Mouse (Mus musculus) midbrain, embryonic 16.5 days (tissue): ENCODE measurements around the gene Dll3. TPM values are rescaled to one million over a fixed set of nuclear protein-coding genes. Genes with fewer than 3 reads are reported as not detected.

Source experiments
- ATAC-seq: fragments of 200-750 bp; cut with Nextera tagmentation; 2 replicates; pipeline ENCODE4 v1.8.0; 2017; ENCODE audit warnings: moderate TSS enrichment
- H3K27ac ChIP-seq: fragments of 300-500 bp; sonication (generic); 2 replicates; pipeline ENCODE4 v1.5.1; 2014; ENCODE audit warnings: mild to moderate bottlenecking, low read length, mixed read lengths
- H3K27me3 ChIP-seq: fragments of 300-500 bp; sonication (generic); 2 replicates; pipeline ENCODE4 v1.6.1; 2014; ENCODE audit warnings: low read depth, low read length, mixed read lengths; ENCODE audit not compliant: control insufficient read depth, insufficient read depth
- H3K36me3 ChIP-seq: fragments of 300-500 bp; sonication (generic); 2 replicates; pipeline ENCODE4 v1.6.1; 2014; ENCODE audit warnings: mild to moderate bottlenecking, low read length, moderate library complexity, mixed read lengths; ENCODE audit not compliant: control insufficient read depth, insufficient read depth
- H3K4me1 ChIP-seq: fragments of 300-500 bp; sonication (generic); 2 replicates; pipeline ENCODE4 v1.6.1; 2014; ENCODE audit warnings: mild to moderate bottlenecking, low read length, mixed read lengths; ENCODE audit not compliant: control insufficient read depth, insufficient read depth
- H3K4me2 ChIP-seq: fragments of 300-500 bp; sonication (generic); 2 replicates; pipeline ENCODE4 v1.6.1; 2014; ENCODE audit warnings: mild to moderate bottlenecking, low read length, mixed read lengths
- H3K4me3 ChIP-seq: fragments of 300-500 bp; sonication (generic); 2 replicates; pipeline ENCODE4 v1.5.1; 2014; ENCODE audit warnings: low read depth, mild to moderate bottlenecking, low read length, moderate library complexity, mixed read lengths
- H3K9ac ChIP-seq: fragments of 300-500 bp; sonication (generic); 2 replicates; pipeline ENCODE4 v1.6.1; 2014; ENCODE audit warnings: low read depth, low read length, mixed read lengths
- H3K9me3 ChIP-seq: fragments of 300-500 bp; sonication (generic); replicated peaks from 2 replicates; pipeline ENCODE4 v1.6.1; 2014; ENCODE audit warnings: mild to moderate bottlenecking, low read length, mixed read lengths; ENCODE audit not compliant: control insufficient read depth, poor library complexity, severe bottlenecking
- WGBS: fragments of 180-500 bp; shearing (Covaris S2); extraction: QIAGEN DNeasy Blood & Tissue Kit; methylation state at CpG from one replicate; pipeline ENCODE4 v1.1.7; 2014; 5-methylcytosine and 5-hydroxymethylcytosine counted together
- polyA plus RNA-seq: library from polyadenylated mRNA; unstranded; fragments of >200 nt; fragmentation: Nextera tagmentation; extraction: Ambion mirVana; gene quantifications from 2 replicates; pipeline ENCODE4 v1.2.1, GENCODE M21; 2015

Gene Dll3
- polyA plus RNA-seq: 16.3 and 16.5 TPM in 2 replicates

DNA sequence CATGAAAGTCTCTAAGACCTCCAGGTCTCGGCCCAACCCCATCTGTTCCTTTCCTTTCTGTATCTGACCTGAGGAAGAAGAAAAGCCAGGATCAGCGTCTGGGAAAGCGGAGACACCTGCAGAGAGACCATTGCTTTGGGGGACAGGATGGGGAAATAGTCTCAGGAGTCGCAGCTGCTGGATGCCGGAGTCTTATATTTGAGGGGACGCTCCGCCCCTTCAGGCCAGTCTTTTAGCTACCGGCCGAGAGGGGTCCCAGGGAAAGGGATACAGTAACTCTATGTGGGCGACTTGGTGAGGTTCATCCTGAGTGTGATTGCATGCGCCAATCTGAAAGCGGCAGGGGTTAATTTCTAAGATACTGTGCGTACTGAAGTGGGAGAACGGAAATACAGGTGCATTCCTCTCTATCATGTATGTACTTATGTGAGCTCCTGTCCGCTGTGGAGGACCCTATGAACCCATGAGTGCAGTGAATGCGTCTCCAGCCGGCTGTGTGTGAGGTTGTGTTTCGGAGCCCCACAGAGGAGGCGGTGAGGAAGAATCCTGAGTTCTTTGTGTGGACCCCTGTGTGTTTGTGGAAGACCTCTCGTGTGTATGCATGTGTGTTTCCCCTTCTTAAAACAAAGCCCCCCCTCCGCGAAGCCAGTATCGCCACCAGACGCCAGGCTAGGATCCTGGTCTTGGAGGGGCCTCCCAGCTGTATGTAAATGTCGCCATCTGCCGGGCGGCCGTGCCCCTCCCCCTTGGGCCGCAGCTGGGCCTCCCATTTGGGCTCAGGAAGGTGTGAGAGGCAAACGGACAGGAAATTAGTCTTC is at the start of gene Dll3:
TSS of gene Dll3 (minus strand) at position 623 of the 818 bp plus-strand sequence.
- H3K27ac ChIP-seq: peak within 1 kb of the TSS; percentile 61
- peak within 1 kb of the TSS; percentile 46 for H3K4me3 ChIP-seq
- H3K9ac ChIP-seq: peak within 1 kb of the TSS; percentile 72
- H3K4me2 ChIP-seq: peak within 1 kb of the TSS; percentile 76
- 1% methylated on average over 30 of the region's 30 CpGs for WGBS
- peaks cover 23% of the 10 kb centered on the region for H3K4me1 ChIP-seq
- no peaks in the 10 kb centered on the region for H3K9me3 ChIP-seq
- peak; percentile 63 for ATAC-seq
- peaks cover 3% of the 10 kb centered on the region for H3K27me3 ChIP-seq
- H3K36me3 ChIP-seq: peaks cover 16% of the 10 kb centered on the region

DNA sequence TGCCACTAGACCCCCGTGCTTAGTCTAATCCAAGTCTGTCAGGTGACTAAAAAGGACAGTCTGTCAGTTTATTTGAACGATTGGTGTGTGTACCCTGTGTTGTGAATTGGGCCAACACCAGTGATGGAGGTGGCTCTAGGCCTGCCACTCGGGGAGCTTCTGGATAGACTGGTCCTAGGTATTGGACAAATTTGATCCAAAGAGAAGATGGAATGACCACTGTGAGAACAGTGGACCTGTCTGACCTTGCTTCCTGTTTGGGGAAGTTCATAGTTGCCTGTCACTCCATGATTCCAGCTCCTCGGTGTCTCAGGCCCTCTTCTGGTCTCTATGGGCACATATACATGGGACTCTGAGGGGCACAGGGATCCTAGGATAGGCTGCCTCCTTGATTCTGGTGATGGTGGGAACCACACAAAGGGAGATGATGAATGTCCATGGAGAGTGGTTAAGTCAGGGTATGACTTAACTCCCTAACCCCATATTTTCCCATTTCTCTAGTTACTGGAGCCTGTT is 49.7 kb upstream of the Dll3 start:
- Histone ChIP-seq H3K4me2 (peak overlapping the region; percentile 96), H3K36me3 (peaks cover 6% of the 10 kb centered on the region; the same call in 1 of the 2 replicates), H3K9ac (peak overlapping the region; percentile 95), H3K27me3 (no peaks in the 10 kb centered on the region), H3K4me3 (peak overlapping the region; percentile 85), H3K9me3 (no peaks in the 10 kb centered on the region), H3K27ac (no peak overlapping the region), H3K4me1 (peaks cover 18% of the 10 kb centered on the region)
- 53% methylated on average over 4 of the region's 4 CpGs for WGBS
- ATAC-seq: no peak

DNA sequence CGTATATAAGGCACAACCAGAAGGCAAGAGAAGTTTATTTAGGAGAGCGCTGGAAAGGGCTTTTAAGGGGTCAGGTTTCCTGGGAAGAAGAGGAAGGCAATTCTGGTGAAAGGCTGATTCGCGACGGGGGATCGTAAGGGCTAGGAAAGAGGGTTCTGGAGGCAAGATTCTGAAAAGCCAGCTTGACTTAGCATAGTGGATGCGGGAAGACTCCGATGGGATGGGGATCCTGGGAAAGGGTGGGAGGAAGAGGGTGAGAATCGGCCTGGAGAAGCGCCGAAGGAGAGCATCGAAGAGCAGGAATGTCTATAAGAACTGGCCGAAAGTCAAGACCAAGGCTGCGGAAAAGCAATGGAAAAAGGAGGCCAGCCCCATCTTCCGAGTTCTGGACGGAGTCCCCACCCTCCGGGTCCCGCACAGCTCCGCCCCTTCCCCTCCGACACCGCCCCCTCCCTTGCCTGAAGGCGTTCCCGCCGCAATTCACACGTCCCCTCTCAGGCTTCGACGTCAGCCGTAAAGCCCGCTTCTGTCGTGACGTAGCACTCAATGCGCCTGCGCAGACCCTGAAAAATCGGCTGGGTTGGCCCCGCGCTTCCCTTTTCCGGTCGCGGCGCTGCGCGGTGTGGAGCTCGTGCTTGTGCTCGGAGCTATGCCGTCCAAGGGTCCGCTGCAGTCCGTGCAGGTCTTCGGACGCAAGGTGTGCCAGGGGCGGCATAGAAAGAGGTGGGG is 48.3 kb upstream of the Dll3 start, which contains the start of gene Rps16:
TSS of gene Rps16 (plus strand) at position 498 of the 729 bp plus-strand sequence.
- WGBS: under 1% methylated on average over 46 of the region's 50 CpGs
- peak within 1 kb of the TSS; percentile 96 for H3K4me2 ChIP-seq

GRCm38 (mm10) chr7:28348601-28349000 is 46.6 kb upstream of the Dll3 start:
- H3K36me3 ChIP-seq: 0 out of 2 replicates have a peak, but pooled peaks cover under 1% of the 10 kb centered on the region
- H3K4me2 ChIP-seq: no peak overlapping the region
- no peak for ATAC-seq
- no peak overlapping the region for H3K9ac ChIP-seq
- no peak overlapping the region for H3K27ac ChIP-seq
- no peaks in the 10 kb centered on the region for H3K27me3 ChIP-seq
- H3K9me3 ChIP-seq: no peaks in the 10 kb centered on the region
- no peak overlapping the region for H3K4me3 ChIP-seq
- 84% methylated on average over 7 of the region's 7 CpGs for WGBS
- H3K4me1 ChIP-seq: peaks cover 18% of the 10 kb centered on the region

More for the DNA sequence above, 48.3 kb upstream of the Dll3 start, which contains the start of gene Rps16:
- H3K36me3 ChIP-seq: peaks cover 6% of the 10 kb centered on the region; the same call in 1 of the 2 replicates
- H3K4me1 ChIP-seq: peaks cover 18% of the 10 kb centered on the region
- peak within 1 kb of the TSS; percentile 85 for H3K4me3 ChIP-seq
- H3K27me3 ChIP-seq: no peaks in the 10 kb centered on the region
- peak within 1 kb of the TSS; percentile 91 for H3K27ac ChIP-seq
- no peaks in the 10 kb centered on the region for H3K9me3 ChIP-seq
- ATAC-seq: peak; percentile 92
- peak within 1 kb of the TSS; percentile 95 for H3K9ac ChIP-seq

GRCm38 (mm10) chr7:28347746-28348145 is 45.7 kb upstream of the Dll3 start:
- H3K9ac ChIP-seq: no peak overlapping the region
- no peak overlapping the region for H3K4me2 ChIP-seq
- ATAC-seq: no peak
- H3K9me3 ChIP-seq: no peaks in the 10 kb centered on the region
- no peaks in the 10 kb centered on the region for H3K27me3 ChIP-seq
- no peaks in the 10 kb centered on the region for H3K36me3 ChIP-seq
- H3K4me3 ChIP-seq: no peak overlapping the region
- no peak overlapping the region for H3K27ac ChIP-seq
- WGBS: 76% methylated on average over 3 of the region's 3 CpGs
- peaks cover 18% of the 10 kb centered on the region for H3K4me1 ChIP-seq

- Histone ChIP-seq H3K27ac (no peak overlapping the region), H3K36me3 (no peaks in the 10 kb centered on the region), H3K4me2 (no peak overlapping the region), H3K4me3 (no peak overlapping the region), H3K27me3 (no peaks in the 10 kb centered on the region), H3K4me1 (peaks cover 2% of the 10 kb centered on the region; the same call in 1 of the 2 replicates), H3K9ac (no peak overlapping the region), H3K9me3 (no peaks in the 10 kb centered on the region)
- 5% methylated on average over 4 of the region's 4 CpGs for WGBS
- ATAC-seq: 0 out of 2 replicates have a peak, but pooled peaks have one; percentile 25
These were observed 42.6 kb upstream of the Dll3 start for GRCm38 (mm10) chr7:28344637-28345036.

- H3K9me3 ChIP-seq: no peaks in the 10 kb centered on the region
- WGBS: 51% methylated on average over 7 of the region's 7 CpGs
- H3K4me1 ChIP-seq: peaks cover 13% of the 10 kb centered on the region
- no peak overlapping the region for H3K4me3 ChIP-seq
- no peak overlapping the region for H3K27ac ChIP-seq
- no peaks in the 10 kb centered on the region for H3K36me3 ChIP-seq
- no peak for ATAC-seq
- H3K9ac ChIP-seq: no peak overlapping the region
- H3K27me3 ChIP-seq: no peaks in the 10 kb centered on the region
- no peak overlapping the region for H3K4me2 ChIP-seq
These were observed 39.3 kb upstream of the Dll3 start for GRCm38 (mm10) chr7:28341381-28341780.

DNA sequence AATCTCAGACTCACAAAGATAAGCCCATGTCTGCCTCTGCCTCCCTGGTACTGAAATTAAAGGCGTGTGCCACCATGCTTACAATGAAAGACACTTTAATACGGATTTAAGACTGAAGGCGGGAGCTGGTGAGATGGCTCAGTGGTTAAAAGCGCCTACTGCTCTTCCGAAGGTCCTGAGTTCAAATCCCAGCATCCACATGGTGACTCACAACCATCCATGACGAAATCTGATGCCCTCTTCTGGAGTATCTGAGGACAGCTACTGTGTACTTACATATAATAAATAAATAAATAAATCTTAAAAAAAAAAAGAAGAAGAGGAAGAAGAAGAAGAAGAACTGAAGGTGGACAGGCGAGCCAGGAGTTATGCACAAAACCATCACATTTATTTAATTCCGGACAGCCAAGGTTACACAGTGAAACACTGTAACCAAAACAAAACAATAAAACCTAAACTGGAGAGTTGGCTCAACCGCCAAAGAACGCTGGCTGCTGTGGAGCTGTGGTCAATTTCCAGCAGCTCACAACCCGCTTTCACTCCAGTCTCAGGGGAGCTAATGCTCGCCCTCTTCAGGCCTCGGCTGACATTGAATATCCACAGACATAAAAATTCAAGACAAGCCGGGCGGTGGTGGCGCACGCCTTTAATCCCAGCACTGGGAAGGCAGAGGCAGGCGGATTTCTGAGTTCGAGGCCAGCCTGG is 37.3 kb upstream of the Dll3 start:
- ATAC-seq: 0 out of 2 replicates have a peak, but pooled peaks have one; percentile 8
- Histone ChIP-seq H3K4me1 (peaks cover 21% of the 10 kb centered on the region), H3K27me3 (no peaks in the 10 kb centered on the region), H3K9ac (no peak overlapping the region), H3K4me2 (peak overlapping the region; percentile 71), H3K36me3 (no peaks in the 10 kb centered on the region), H3K9me3 (no peaks in the 10 kb centered on the region), H3K27ac (no peak overlapping the region; the same call in 1 of the 2 replicates), H3K4me3 (peak overlapping the region; percentile 97)
- 80% methylated on average over 19 of the region's 19 CpGs for WGBS
